Mouse (Mus musculus) lung, adult 2 months (tissue): ENCODE results near the gene Fgfbp3. TPM values are rescaled to one million over a fixed set of nuclear protein-coding genes. Genes with fewer than 3 reads are reported as not detected.
A peak's percentile ranks its signal among the peaks of the same experiment; 100 is the strongest.

ENCODE experiments used
- DNase-seq: peaks from one replicate; pipeline ENCODE4 v3.0.0; 2022
- H3K4me1 ChIP-seq: fragments of 200-500 bp; 2 replicates; pipeline ENCODE4 v1.6.1; 2011; ENCODE audit warnings: low read length; ENCODE audit not compliant: control insufficient read depth, insufficient read depth
- H3K4me3 ChIP-seq: fragments of 200-500 bp; replicated peaks from 2 replicates; pipeline ENCODE3; 2011; ENCODE audit warnings: low read depth, mild to moderate bottlenecking, control low read depth, low read length; ENCODE audit errors: extremely low read depth
- CTCF ChIP-seq: fragments of 200-500 bp; IDR thresholded peaks from 2 replicates; pipeline ENCODE4 v1.5.1; 2011; ENCODE audit warnings: mild to moderate bottlenecking, low read length, control low read depth; ENCODE audit not compliant: insufficient read depth
- POLR2A ChIP-seq: fragments of 200-500 bp; IDR thresholded peaks from 2 replicates; pipeline ENCODE4 v1.6.1; 2011; ENCODE audit warnings: low read depth, mild to moderate bottlenecking, control low read depth, low read length, borderline replicate concordance; ENCODE audit errors: extremely low read depth
- WGBS: fragments of 180-500 bp; shearing (Covaris S2); methylation state at CpG from one replicate; pipeline ENCODE4 v1.1.7; 2018; 5-methylcytosine and 5-hydroxymethylcytosine counted together
- polyA plus RNA-seq: library from polyadenylated mRNA; depleted of rRNA; stranded (reverse); fragments of >200 nt; gene quantifications from 2 replicates; pipeline ENCODE4 v1.2.3, GENCODE M21; 2012

The Fgfbp3 gene
- polyA plus RNA-seq, 1 experiment = 5.5 TPM

DNA sequence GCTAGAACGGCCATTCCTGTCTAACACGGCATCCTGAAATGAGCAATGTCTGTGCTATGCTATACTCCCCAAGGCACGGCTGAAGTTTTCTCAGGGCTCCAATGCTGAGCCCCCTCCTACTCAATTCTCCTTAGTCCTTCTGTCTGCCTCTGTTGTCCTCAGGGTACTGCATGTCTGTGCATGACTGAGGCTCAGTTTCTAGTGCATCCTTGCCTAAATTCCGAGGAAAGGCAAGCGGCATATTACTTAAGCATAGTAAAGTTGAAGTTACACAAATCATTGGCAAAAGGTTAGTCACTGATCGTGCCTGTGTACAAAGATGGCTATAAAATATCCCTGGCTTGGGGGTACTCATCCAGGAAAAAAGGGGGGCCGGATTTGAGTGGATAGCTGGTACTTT lies 6.4 kb downstream of the Fgfbp3 start:
- Histone ChIP-seq H3K4me1 (no peaks in the 10 kb centered on the region; the same call in 1 of the 2 replicates), H3K4me3 (no peak overlapping the region)
- DNase-seq = no peak
- WGBS = 73% methylated on average over 7 of the region's 7 CpGs
- TF ChIP-seq POLR2A (no peak), CTCF (no peak)

DNA sequence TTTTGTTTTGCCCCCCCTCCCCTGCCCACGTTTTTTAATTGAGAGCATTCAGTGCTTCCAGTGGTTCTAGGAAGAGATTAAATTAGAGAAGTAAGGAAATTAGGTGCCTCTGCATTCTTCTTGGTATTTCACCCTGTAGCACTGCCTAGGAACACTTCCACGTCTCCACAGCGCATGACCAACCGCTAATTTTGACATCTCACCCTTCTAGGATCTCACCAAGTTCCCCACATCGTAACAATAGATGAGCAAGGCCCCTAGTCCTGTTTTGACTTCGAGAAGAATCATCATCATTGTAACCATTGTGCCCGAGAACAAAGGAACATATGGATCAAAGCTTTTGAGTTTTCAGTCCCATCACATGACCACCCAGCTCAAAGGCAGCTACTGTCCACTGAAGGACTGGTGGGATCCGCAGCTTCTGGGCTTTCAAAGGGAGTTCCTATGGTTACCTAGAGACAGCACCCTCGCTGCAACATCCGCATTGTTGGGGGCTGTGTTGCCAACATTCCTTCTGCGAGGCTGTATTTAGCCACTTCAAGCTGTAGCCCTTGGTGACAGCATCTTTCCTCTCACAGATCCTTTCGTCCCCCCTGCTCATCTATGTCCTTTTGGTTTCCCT lies 8.9 kb downstream of the Fgfbp3 start:
- H3K4me3 ChIP-seq = no peak overlapping the region
- WGBS = 44% methylated on average over 12 of the region's 12 CpGs
- no peak for DNase-seq
- TF ChIP-seq CTCF (no peak), POLR2A (no peak)
- no peaks in the 10 kb centered on the region for H3K4me1 ChIP-seq

DNA sequence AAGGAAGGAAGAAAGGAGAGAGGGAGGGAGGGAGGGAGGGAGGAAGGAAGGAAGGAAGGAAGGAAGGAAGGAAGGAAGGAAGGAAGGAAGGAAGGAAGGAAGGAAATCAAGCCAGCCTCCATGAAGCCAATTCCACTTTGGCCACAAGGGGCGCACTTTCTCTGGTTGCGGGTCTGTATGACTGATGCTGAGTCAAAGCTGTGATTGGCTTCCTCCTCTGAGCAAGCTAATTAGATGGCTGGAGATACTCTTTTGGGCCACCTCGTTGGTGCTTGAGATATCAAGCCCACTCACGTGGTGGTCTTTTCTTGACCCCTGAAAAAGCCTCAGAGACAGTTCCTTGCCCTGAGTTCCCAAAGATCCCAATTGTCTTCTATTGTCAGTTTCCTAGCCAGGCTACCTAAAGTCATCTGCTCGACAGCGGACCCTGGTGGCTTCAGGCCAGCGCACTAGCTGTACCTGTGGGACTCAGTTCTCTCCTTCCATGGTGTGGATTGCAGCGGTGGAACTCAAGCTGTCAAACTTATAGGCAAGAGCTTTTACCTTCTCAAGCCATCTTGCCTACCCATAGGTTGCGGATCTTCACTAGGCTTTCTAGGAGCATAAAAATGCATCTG lies 9.6 kb downstream of the Fgfbp3 start:
- H3K4me1 ChIP-seq = no peaks in the 10 kb centered on the region
- TF ChIP-seq CTCF (peak; percentile 78), POLR2A (no peak)
- peak; percentile 66 for DNase-seq
- 27% methylated on average over 9 of the region's 9 CpGs for WGBS
- no peak overlapping the region for H3K4me3 ChIP-seq

DNA sequence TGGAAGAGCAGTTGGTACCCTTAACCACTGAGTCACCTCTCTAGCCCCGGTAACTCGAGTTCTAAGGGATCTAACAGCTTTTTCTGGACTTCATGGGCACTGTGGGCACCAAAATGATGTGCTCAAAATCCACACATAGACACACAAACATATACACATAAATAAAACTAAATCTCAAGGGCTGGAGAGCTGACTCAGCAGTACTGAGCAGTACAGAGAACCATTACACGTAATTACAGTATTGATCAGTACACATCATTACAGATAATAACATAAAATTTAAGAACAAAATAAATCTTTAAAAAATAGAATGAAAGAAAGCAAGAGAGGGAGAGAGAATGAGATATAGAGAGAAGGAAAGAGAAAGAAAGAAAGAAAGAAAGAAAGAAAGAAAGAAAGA lies 10.3 kb downstream of the Fgfbp3 start:
- H3K4me3 ChIP-seq = no peak overlapping the region
- no peak for DNase-seq
- no peaks in the 10 kb centered on the region for H3K4me1 ChIP-seq
- TF ChIP-seq CTCF (no peak), POLR2A (no peak)
- 85% methylated on average over 3 of the region's 3 CpGs for WGBS

DNA sequence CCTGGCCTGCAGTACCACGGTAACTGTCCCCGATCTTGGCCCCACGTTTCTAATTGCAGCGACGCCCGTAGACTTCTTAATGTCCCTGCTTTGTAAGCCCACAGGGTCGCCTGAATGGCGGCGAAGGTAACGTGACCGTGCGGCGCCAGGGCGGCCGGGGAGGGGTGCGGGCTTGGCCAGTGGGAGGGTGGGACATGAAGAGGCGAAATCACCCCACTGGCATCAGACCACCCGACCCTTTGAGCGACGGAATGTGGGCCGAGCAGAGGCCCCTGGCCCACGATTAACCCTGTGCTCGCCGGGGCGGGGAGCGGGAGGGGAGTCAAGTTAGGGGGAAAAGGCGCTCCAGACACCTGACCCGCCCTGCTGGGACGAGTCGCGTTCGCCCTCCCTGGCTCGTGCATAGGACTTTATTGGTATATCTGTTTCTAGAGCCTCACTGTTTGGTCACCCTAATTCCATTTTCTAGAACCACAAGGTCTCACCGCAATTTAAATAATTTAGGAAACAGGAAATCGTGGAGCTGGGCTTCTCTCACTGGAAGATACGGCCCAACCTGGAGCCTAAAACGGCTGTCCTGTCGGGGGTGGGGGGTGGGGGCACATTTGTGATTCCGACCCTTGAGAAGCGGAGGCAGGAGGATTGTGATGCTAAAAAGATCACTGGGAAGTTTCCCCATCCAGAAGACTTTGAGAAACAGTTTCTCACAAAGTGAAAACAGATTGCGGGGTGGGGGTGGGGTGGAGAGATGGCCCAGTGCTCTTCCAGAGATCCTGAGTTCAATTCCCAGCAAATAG lies 15.0 kb downstream of the Fgfbp3 start:
- Histone ChIP-seq H3K4me1 (no peaks in the 10 kb centered on the region), H3K4me3 (peak overlapping the region; percentile 52)
- DNase-seq = peak; percentile 46
- 3% methylated on average over 41 of the region's 41 CpGs for WGBS
- TF ChIP-seq POLR2A (no peak), CTCF (no peak)

DNA sequence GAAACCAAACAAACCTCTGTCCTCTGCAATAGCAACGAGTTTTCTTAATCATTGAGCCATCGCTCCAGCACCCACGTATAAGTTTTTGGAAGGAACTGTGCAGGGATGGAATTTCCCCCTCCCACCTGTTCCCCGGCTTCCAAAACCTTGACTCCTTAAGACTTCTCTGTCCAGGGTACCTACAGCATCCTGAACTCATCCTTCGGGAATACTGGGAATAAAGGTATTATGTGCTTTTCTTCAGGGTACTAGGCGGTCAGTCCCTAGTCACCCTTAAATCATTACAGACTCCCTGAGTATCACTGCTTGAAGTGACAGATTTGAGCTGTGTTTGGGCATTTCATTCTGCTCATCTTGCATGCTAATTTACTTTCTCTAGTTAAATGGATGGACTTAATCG lies 16.0 kb downstream of the Fgfbp3 start:
- Histone ChIP-seq H3K4me1 (no peaks in the 10 kb centered on the region), H3K4me3 (no peak overlapping the region)
- 52% methylated on average over 7 of the region's 7 CpGs for WGBS
- DNase-seq = no peak
- TF ChIP-seq POLR2A = no peak
- TF ChIP-seq CTCF = no peak

DNA sequence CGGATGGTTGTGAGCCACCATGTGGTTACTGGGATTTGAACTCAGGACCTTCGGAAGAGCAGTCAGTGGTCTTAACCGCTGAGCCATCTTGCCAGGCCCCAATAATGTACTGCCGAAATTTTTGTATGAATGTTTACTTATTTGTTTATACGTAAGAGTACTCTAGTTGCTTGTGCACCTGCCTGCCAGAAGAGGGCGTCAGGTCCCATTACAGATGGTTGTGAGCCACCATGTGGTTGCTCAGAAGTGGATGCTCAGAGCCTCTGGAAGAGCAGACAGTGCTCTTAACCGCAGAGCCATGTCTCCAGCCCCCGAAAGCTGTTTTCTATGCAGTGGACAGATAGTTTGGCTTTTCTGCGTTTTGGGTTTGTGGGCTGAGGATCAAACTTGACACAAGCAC lies 21.6 kb downstream of the Fgfbp3 start:
- no peak for TF ChIP-seq POLR2A
- peak; percentile 68 for TF ChIP-seq CTCF
- Histone ChIP-seq H3K4me1 (no peaks in the 10 kb centered on the region), H3K4me3 (no peak overlapping the region)
- DNase-seq = peak; percentile 10
- WGBS = 51% methylated on average over 9 of the region's 9 CpGs

DNA sequence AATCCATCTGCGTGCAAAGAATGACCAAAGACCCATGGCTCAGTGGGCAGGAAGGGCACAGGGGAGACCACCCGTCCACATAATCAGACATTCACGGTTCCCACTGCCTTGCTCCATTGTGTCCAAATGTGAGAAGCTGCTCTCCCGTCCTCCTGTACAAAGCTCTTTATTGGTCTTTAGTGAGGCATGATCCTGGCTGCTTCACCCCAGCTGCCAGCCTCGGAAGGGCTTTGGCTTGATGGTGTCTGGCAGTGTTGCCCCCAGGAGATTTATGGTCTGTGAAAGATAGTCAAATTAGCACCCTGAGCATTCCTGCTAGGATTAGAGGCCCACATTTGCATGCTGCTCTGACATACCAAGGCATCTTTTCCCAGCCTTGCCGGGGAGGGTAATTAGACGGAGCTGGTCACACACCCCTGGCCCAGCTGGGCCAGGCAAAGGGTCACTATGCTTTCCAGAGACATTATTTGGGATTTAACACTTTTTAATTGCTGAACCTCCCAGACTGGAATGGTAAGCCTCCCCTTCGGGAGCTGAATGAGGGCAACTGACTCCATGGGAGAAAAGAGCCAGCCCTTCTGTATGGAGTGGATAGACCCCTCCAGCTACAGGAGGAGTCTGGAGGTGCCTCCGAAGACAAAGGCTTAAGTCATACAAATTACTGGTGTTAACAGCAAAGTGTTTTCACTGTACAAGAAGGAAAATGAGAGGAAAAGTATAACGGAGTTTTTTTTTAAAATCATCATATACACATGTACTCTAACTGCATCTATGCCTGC lies 22.4 kb downstream of the Fgfbp3 start:
- no peak for TF ChIP-seq CTCF
- no peak for TF ChIP-seq POLR2A
- WGBS = 42% methylated on average over 10 of the region's 10 CpGs

DNA sequence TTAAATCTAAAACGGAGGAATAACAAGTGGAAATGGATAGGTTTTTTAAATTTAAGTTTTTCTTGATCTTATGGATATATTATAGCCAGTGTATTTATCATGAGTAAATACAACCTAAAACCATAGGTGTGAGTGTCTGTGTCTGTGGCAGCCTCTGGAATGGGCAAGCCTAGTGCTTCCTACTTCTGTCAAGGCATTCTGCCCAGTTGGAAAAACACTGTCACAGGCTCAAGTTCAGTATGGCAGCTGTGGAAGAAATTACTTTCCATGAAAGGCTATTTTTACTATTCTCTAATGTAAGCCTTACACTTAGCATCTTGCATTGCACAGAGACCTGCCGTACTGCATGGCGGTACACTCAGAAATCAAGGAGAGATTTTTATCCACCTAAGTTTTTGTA lies 27.7 kb downstream of the Fgfbp3 start:
- Histone ChIP-seq H3K4me3 (no peak overlapping the region), H3K4me1 (no peaks in the 10 kb centered on the region)
- TF ChIP-seq CTCF = no peak
- no peak for TF ChIP-seq POLR2A
- WGBS = 90% methylated on average over 3 of the region's 3 CpGs
- no peak for DNase-seq

More for the DNA sequence above, 22.4 kb downstream of the Fgfbp3 start:
- H3K4me1 ChIP-seq = no peaks in the 10 kb centered on the region
- DNase-seq = no peak
- no peak overlapping the region for H3K4me3 ChIP-seq
